Mouse (Mus musculus) central nervous system, embryonic 18 days (tissue): Measurements from ENCODE around the gene 1700129C05Rik. TPM values are rescaled to one million over a fixed set of nuclear protein-coding genes. Genes with fewer than 3 reads are reported as not detected.

ENCODE experiments used
- polyA plus RNA-seq: library from polyadenylated mRNA; depleted of rRNA; stranded (reverse); fragments of >200 nt; gene quantifications from 2 replicates; pipeline ENCODE4 v1.2.3, GENCODE M21; 2012; rRNA removed

The 1700129C05Rik gene
- polyA plus RNA-seq = not detected in 2 replicates

DNA sequence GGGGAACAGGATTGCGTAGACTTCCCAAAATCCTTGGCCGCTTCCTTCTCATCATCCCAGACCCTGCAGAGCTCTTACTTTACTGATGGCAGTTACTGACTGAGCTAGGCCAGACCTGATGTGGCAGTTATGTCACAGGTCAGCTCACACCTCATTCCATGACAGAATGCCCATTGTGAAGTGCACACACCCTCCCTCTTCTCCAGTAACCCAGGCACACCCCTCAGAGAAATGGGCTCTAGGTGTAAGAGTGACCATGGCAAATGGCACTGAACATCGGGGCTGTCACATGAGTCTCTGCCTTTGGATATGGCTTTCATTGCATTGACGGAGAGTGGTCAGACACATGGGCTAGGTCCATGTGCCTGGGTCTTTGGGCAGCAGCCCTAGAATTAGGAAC is at the start of gene 1700129C05Rik:
Gene 1700129C05Rik (minus strand): TSS at position 101 of the 400 bp plus-strand sequence.

DNA sequence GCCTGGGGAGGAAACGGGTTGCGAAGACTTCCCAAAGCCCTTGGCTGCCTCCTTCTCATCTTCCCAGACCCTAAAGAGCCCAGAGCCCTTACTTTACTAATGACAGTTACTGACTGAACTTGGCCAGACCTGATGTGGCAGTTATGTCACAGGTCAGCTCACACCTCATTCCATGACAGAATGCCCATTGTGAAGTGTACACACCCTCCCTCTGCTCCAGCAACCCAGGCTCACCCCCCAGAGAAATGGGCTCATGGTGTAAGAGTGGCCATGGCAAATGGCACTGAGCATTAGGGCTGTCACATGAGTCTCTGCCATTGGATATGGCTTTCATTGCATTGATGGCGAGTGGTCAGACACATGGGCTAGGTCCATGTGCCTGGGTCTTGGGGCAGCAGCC is 36.0 kb upstream of the 1700129C05Rik start, which contains the start of gene Gm5142:
Gene Gm5142 (minus strand): TSS at position 101 of the 400 bp plus-strand sequence.

Other genes starting within 250 kb of the 1700129C05Rik start
- not detected in 2 replicates for gene Gm5142, start 35.9 kb upstream of the 1700129C05Rik start, polyA plus RNA-seq
- gene Rcbtb1, start 58.3 kb upstream of the 1700129C05Rik start, polyA plus RNA-seq = 43.4 and 44.8 TPM in 2 replicates
- not detected in 2 replicates for gene Gm6904, start 117.3 kb upstream of the 1700129C05Rik start, polyA plus RNA-seq
- 0.04 and 0.10 TPM in 2 replicates for gene Phf11a, start 154.6 kb upstream of the 1700129C05Rik start, polyA plus RNA-seq
- 0.17 and 0.29 TPM in 2 replicates for gene Phf11b, start 198.5 kb upstream of the 1700129C05Rik start, polyA plus RNA-seq
- gene Phf11d, start 222.6 kb upstream of the 1700129C05Rik start, polyA plus RNA-seq = 0.28 and 0.55 TPM in 2 replicates